Mouse (Mus musculus) olfactory bulb, adult 2 months (tissue): ENCODE data around the gene Xntrpc. TPM values are rescaled to one million over a fixed set of nuclear protein-coding genes. Genes with fewer than 3 reads are reported as not detected.
A peak's percentile ranks its signal among the peaks of the same experiment; 100 is the strongest.

ENCODE experiments used
- H3K27ac ChIP-seq: fragments of 200-500 bp; 2 replicates; pipeline ENCODE4 v1.5.1; 2012; ENCODE audit warnings: low read depth, low read length; ENCODE audit not compliant: insufficient read depth
- H3K4me1 ChIP-seq: fragments of 200-500 bp; 2 replicates; pipeline ENCODE4 v1.6.1; 2012; ENCODE audit warnings: low read length; ENCODE audit not compliant: control insufficient read depth, insufficient read depth
- H3K4me3 ChIP-seq: fragments of 200-500 bp; 2 replicates; pipeline ENCODE4 v1.5.1; 2012; ENCODE audit warnings: mild to moderate bottlenecking, low read depth, low read length, moderate library complexity; ENCODE audit not compliant: insufficient read depth
- CTCF ChIP-seq: fragments of 200-500 bp; IDR thresholded peaks from 2 replicates; pipeline ENCODE4 v1.5.1; 2012; ENCODE audit warnings: low read depth, mild to moderate bottlenecking, low read length, moderate library complexity; ENCODE audit not compliant: insufficient read depth
- POLR2A ChIP-seq: fragments of 200-500 bp; IDR thresholded peaks from 2 replicates; pipeline ENCODE4 v1.6.1; 2012; ENCODE audit warnings: mild to moderate bottlenecking, low read depth, low read length, moderate library complexity; ENCODE audit not compliant: insufficient read depth
- WGBS: fragments of 180-500 bp; shearing (Covaris S2); methylation state at CpG from one replicate; pipeline ENCODE4 v1.1.7; 2018; 5-methylcytosine and 5-hydroxymethylcytosine counted together
- polyA plus RNA-seq: library from polyadenylated mRNA; stranded (reverse); fragments of >200 nt; gene quantifications from 2 replicates; pipeline ENCODE4 v1.2.4, GENCODE M21; 2012; ENCODE audit warnings: low replicate concordance; ENCODE audit not compliant: missing spikeins, insufficient read depth, insufficient read length

The Xntrpc gene
- polyA plus RNA-seq, 1 experiment, result not detected

GRCm38 (mm10) chr7:102076714-102077296 is 11.3 kb downstream of the Xntrpc start:
- no peak for TF ChIP-seq POLR2A
- TF ChIP-seq CTCF, result no peak
- Histone ChIP-seq H3K4me1 (no peaks in the 10 kb centered on the region), H3K4me3 (no peak overlapping the region), H3K27ac (no peak overlapping the region)
- 74% methylated on average over 7 of the region's 7 CpGs for WGBS

GRCm38 (mm10) chr7:102078517-102078916 is 13.0 kb downstream of the Xntrpc start:
- H3K27ac ChIP-seq, result no peak overlapping the region
- no peaks in the 10 kb centered on the region for H3K4me1 ChIP-seq
- TF ChIP-seq CTCF (no peak), POLR2A (no peak)
- 64% methylated on average over 7 of the region's 7 CpGs for WGBS
- H3K4me3 ChIP-seq, result no peak overlapping the region

- TF ChIP-seq POLR2A (no peak), CTCF (no peak)
- no peak overlapping the region for H3K27ac ChIP-seq
- no peak overlapping the region for H3K4me3 ChIP-seq
- H3K4me1 ChIP-seq, result no peaks in the 10 kb centered on the region
- 95% methylated on average over 8 of the region's 8 CpGs for WGBS
These were observed 14.8 kb downstream of the Xntrpc start for GRCm38 (mm10) chr7:102080311-102080710.

- Histone ChIP-seq H3K27ac (no peak overlapping the region), H3K4me1 (no peaks in the 10 kb centered on the region), H3K4me3 (no peak overlapping the region)
- TF ChIP-seq POLR2A (no peak), CTCF (no peak)
- WGBS, result 98% methylated on average over 5 of the region's 5 CpGs
These were observed 16.3 kb downstream of the Xntrpc start for GRCm38 (mm10) chr7:102081784-102082183.

- Histone ChIP-seq H3K4me1 (no peaks in the 10 kb centered on the region), H3K27ac (no peak within 1 kb of the TSS), H3K4me3 (no peak within 1 kb of the TSS)
- 82% methylated on average over 5 of the region's 5 CpGs for WGBS
- no peak for TF ChIP-seq CTCF
- TF ChIP-seq POLR2A, result no peak
These were observed 17.3 kb downstream of the Xntrpc start, which contains the start of gene Trpc2 for GRCm38 (mm10) chr7:102082816-102083215. Gene Trpc2, plus strand, starts transcription at chr7:102083116.

- WGBS, result 91% methylated on average over 26 of the region's 26 CpGs
- H3K27ac ChIP-seq, result no peak overlapping the region
- no peak overlapping the region for H3K4me3 ChIP-seq
- no peak for TF ChIP-seq POLR2A
- no peak for TF ChIP-seq CTCF
- H3K4me1 ChIP-seq, result no peaks in the 10 kb centered on the region
These were observed 18.7 kb downstream of the Xntrpc start for GRCm38 (mm10) chr7:102084041-102084696.

- TF ChIP-seq CTCF (no peak), POLR2A (no peak)
- no peak overlapping the region for H3K27ac ChIP-seq
- H3K4me3 ChIP-seq, result no peak overlapping the region
- no peaks in the 10 kb centered on the region for H3K4me1 ChIP-seq
- WGBS, result 83% methylated on average over 4 of the region's 4 CpGs
These were observed 21.8 kb downstream of the Xntrpc start for GRCm38 (mm10) chr7:102087336-102087735.

GRCm38 (mm10) chr7:102099760-102100661 is 34.5 kb downstream of the Xntrpc start:
- TF ChIP-seq CTCF, result no peak
- TF ChIP-seq POLR2A, result no peak
- Histone ChIP-seq H3K4me3 (peak overlapping the region; percentile 20), H3K27ac (no peak overlapping the region), H3K4me1 (peaks cover 14% of the 10 kb centered on the region)
- WGBS, result 11% methylated on average over 30 of the region's 30 CpGs

GRCm38 (mm10) chr7:102100868-102101267 is 35.4 kb downstream of the Xntrpc start:
- Histone ChIP-seq H3K27ac (no peak overlapping the region), H3K4me1 (peaks cover 14% of the 10 kb centered on the region), H3K4me3 (no peak overlapping the region)
- WGBS, result 76% methylated on average over 5 of the region's 5 CpGs
- no peak for TF ChIP-seq CTCF
- TF ChIP-seq POLR2A, result no peak
